Mouse (Mus musculus): ENCODE measurements around the gene Cdk5. TPM values are rescaled to one million over a fixed set of nuclear protein-coding genes. Genes with fewer than 3 reads are reported as not detected.

Cdk5 gene
- polyA plus RNA-seq, 1 experiment from 2014 or later, result 8.8 TPM

DNA sequence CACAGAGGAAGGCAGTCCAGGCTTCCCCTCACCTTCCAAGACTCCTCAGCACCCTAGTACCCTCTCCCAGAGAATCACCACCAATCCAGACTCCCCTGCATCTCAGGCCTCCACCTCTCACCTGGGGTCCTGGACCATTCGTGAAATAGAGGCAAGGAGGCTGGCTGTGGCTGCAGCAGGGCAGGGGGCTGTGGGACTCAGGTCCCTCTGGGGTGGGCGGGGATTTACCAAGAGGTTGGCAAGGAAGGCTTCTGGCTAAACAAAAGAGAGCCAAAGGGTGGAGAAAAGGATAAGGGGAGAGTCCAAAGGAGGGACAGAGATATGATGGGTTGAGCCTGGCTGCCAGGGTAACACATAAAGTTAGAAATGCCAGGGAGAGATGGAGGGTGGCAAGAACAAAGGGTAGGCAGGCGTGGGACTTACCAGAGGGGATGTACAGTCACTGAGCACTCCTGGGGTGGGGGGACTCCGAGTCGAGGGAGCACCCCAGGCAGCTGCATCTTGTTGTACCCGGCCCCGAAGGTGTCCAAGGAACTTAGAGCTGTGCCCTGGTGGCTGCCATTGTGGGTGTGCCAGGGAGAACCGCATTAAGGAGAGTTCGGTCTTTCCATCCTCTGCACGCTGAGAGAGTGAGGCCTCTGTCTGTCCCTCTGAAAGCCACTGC lies 37.3 kb downstream of the Cdk5 start:
- Histone ChIP-seq H3K9me3 (replicated peaks; ENCODE audit: control insufficient read depth, low read length) (no peaks in the 10 kb centered on the region), H3K27me3 (ENCODE audit: control insufficient read depth, insufficient read depth, low read depth, low read length) (peaks cover 25% of the 10 kb centered on the region), H3K27ac (ENCODE audit: low read length) (no peak overlapping the region), H3K4me3 (ENCODE audit: low read depth, low read length) (no peak overlapping the region), H3K4me1 (ENCODE audit: control insufficient read depth, low read depth, low read length) (peaks cover 29% of the 10 kb centered on the region), H3K4me2 (ENCODE audit: low read depth, low read length) (no peak overlapping the region), H3K9ac (ENCODE audit: low read depth, low read length) (no peak overlapping the region), H3K36me3 (ENCODE audit: control insufficient read depth, insufficient read depth) (no peaks in the 10 kb centered on the region)
- 71% methylated on average over 10 of the region's 10 CpGs for whole genome bisulfite sequencing (ENCODE audit: insufficient replicate concordance)
- ATAC-seq (ENCODE audit: low read depth), result no peak

DNA sequence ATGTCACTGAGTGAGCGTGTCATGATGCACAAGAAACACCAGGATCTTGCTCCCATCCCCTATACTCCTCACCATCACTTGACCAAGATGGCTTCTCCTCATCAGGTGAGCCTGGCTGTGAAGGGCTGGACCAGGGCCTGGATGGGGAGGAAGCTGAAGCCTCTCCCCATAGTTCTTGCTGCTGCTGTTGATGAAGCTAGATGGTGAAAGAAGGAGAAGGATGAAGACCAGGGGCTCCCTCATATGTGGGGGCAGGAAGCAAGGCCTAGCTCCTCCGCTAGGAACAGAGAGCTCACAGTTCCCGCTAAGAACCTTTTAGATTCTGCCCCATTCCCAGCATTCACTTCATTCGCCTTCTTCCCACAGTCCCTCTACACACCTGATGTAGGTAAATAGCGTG lies 38.0 kb downstream of the Cdk5 start:
- Histone ChIP-seq H3K27me3 (ENCODE audit: control insufficient read depth, insufficient read depth, low read depth, low read length) (peaks cover 25% of the 10 kb centered on the region), H3K9ac (ENCODE audit: low read depth, low read length) (no peak overlapping the region), H3K9me3 (replicated peaks; ENCODE audit: control insufficient read depth, low read length) (no peaks in the 10 kb centered on the region), H3K4me1 (ENCODE audit: control insufficient read depth, low read depth, low read length) (peaks cover 29% of the 10 kb centered on the region), H3K27ac (ENCODE audit: low read length) (no peak overlapping the region), H3K36me3 (ENCODE audit: control insufficient read depth, insufficient read depth) (no peaks in the 10 kb centered on the region), H3K4me3 (ENCODE audit: low read depth, low read length) (no peak overlapping the region), H3K4me2 (ENCODE audit: low read depth, low read length) (no peak overlapping the region)
- ATAC-seq (ENCODE audit: low read depth), result no peak
- 63% methylated on average over 5 of the region's 5 CpGs for WGBS (ENCODE audit: insufficient replicate concordance)

DNA sequence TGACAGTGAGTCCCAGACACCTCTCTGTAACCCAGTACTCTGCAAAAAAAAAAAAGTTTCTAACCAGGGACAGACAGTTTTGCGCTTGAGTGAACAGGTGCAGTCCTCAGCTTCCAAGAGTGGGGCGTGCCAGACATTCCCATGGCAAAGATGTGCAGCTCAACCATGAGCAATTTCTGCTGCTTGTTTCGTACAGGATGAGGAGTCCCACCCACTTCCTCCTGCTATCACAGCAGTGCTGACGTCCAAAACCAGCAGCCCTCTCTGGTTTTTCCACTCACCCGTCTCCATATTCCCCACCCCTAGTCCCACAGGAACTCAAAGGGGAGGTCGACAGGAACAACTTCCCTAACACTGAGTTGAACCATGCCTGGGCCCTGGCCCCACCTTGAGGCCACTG lies 38.9 kb downstream of the Cdk5 start:
- H3K27ac ChIP-seq (ENCODE audit: low read length), result no peak overlapping the region
- 30% methylated on average over 6 of the region's 6 CpGs for WGBS (ENCODE audit: insufficient replicate concordance)
- H3K4me2 ChIP-seq (ENCODE audit: low read depth, low read length), result no peak overlapping the region; the same call in 1 of the 2 replicates

DNA sequence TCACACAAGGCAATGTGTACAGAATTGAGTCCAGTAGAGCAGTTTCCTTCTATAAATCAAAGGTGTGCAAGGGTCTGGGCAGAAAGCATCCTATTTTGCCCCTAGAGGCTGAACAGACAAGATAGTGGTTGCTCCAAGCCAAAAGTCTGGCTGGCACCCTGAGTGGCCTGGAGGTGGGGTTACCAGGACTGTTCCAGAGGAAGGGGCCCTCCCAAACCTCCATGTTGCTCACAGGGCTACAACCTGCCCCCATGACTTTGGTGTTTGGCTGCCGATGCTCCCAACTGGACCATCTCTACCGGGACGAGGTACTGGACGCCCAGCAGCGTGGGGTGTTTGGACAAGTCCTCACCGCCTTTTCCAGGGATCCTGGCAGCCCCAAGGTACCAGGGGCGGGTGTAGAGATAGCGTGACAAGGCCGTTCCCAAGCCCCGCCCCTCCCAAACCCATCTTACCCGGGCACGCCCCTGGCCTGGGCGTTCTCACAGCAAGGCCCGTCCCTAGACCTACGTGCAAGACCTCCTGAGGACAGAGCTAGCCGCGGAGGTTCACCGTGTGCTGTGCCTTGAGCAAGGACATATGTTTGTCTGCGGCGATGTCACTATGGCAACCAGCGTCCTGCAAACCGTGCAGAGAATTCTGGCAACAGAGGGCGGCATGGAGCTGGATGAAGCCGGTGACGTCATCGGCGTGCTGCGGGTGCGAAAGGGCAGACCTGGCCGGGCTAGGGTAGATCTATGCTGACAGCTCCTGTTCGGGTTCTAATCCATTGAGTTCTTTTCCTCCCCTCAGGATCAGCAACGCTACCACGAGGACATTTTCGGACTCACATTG lies 40.1 kb downstream of the Cdk5 start:
- H3K9me3 ChIP-seq (replicated peaks; ENCODE audit: control insufficient read depth, low read length), result no peaks in the 10 kb centered on the region
- ATAC-seq (ENCODE audit: low read depth), result peak; percentile 92
- peaks cover 22% of the 10 kb centered on the region for H3K27me3 ChIP-seq (ENCODE audit: control insufficient read depth, insufficient read depth, low read depth, low read length)
- H3K36me3 ChIP-seq (ENCODE audit: control insufficient read depth, insufficient read depth), result no peaks in the 10 kb centered on the region
- H3K4me1 ChIP-seq (ENCODE audit: control insufficient read depth, low read depth, low read length), result peaks cover 21% of the 10 kb centered on the region
- WGBS (ENCODE audit: insufficient replicate concordance), result 2% methylated on average over 34 of the region's 34 CpGs
- peak overlapping the region; percentile 34; the same call in 1 of the 2 replicates for H3K27ac ChIP-seq (ENCODE audit: low read length)
- H3K4me3 ChIP-seq (ENCODE audit: low read depth, low read length), result peak overlapping the region; percentile 63
- H3K4me2 ChIP-seq (ENCODE audit: low read depth, low read length), result peak overlapping the region; percentile 83
- H3K9ac ChIP-seq (ENCODE audit: low read depth, low read length), result peak overlapping the region; percentile 58

More for the DNA sequence above, 38.9 kb downstream of the Cdk5 start:
- Histone ChIP-seq H3K4me3 (ENCODE audit: low read depth, low read length) (no peak overlapping the region), H3K9me3 (replicated peaks; ENCODE audit: control insufficient read depth, low read length) (no peaks in the 10 kb centered on the region), H3K4me1 (ENCODE audit: control insufficient read depth, low read depth, low read length) (peaks cover 25% of the 10 kb centered on the region), H3K9ac (ENCODE audit: low read depth, low read length) (no peak overlapping the region), H3K27me3 (ENCODE audit: control insufficient read depth, insufficient read depth, low read depth, low read length) (peaks cover 25% of the 10 kb centered on the region), H3K36me3 (ENCODE audit: control insufficient read depth, insufficient read depth) (no peaks in the 10 kb centered on the region)
- ATAC-seq (ENCODE audit: low read depth), result no peak

DNA sequence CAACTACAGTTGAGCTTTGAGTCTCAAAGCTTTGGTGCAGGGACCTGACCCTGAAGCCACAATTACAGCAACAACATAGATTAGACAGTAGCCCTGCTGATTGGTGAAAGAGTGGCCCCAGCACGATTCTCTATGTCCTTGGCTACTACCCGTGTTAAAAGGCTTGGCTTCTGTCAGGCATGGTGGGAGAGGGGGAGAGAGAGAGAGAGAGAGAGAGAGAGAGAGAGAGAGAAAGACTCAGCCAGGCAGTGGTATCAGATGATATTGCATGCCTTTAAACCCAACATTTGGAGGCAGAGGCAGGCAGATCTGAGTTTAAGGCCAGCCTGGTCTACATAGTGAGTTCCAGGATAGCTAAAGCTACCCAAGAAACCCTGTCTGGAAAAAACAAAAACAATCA lies 41.3 kb downstream of the Cdk5 start:
- Histone ChIP-seq H3K27me3 (ENCODE audit: control insufficient read depth, insufficient read depth, low read depth, low read length) (peaks cover 10% of the 10 kb centered on the region), H3K9me3 (replicated peaks; ENCODE audit: control insufficient read depth, low read length) (no peaks in the 10 kb centered on the region), H3K27ac (ENCODE audit: low read length) (no peak overlapping the region), H3K4me3 (ENCODE audit: low read depth, low read length) (no peak overlapping the region), H3K4me2 (ENCODE audit: low read depth, low read length) (no peak overlapping the region), H3K9ac (ENCODE audit: low read depth, low read length) (no peak overlapping the region), H3K36me3 (ENCODE audit: control insufficient read depth, insufficient read depth) (no peaks in the 10 kb centered on the region), H3K4me1 (ENCODE audit: control insufficient read depth, low read depth, low read length) (peaks cover 17% of the 10 kb centered on the region)
- WGBS (ENCODE audit: insufficient replicate concordance), result 42% methylated on average over 2 of the region's 2 CpGs
- no peak for ATAC-seq (ENCODE audit: low read depth)

DNA sequence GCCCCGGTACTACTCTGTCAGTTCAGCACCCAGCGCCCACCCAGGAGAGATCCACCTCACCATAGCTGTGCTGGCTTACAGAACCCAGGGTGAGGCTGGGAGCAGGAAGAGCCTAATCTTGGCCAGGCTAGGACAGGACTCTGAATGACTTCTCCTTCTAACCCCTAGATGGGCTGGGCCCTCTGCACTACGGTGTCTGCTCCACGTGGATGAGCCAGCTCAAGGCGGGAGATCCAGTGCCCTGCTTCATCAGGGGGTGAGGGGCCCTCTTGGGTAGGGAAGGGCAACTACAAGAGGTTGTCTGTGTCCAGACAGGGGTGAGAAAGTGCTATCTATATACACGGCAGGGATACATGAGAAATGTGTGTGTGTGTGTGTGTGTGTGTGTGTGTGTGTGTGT lies 41.8 kb downstream of the Cdk5 start:
- no peak for ATAC-seq (ENCODE audit: low read depth)
- 65% methylated on average over 6 of the region's 6 CpGs for WGBS (ENCODE audit: insufficient replicate concordance)
- peaks cover 17% of the 10 kb centered on the region for H3K4me1 ChIP-seq (ENCODE audit: control insufficient read depth, low read depth, low read length)
- H3K4me3 ChIP-seq (ENCODE audit: low read depth, low read length), result no peak overlapping the region
- H3K9me3 ChIP-seq (replicated peaks; ENCODE audit: control insufficient read depth, low read length), result no peaks in the 10 kb centered on the region
- H3K27me3 ChIP-seq (ENCODE audit: control insufficient read depth, insufficient read depth, low read depth, low read length), result peaks cover 4% of the 10 kb centered on the region
- no peak overlapping the region for H3K27ac ChIP-seq (ENCODE audit: low read length)
- H3K4me2 ChIP-seq (ENCODE audit: low read depth, low read length), result no peak overlapping the region
- no peak overlapping the region for H3K9ac ChIP-seq (ENCODE audit: low read depth, low read length)
- no peaks in the 10 kb centered on the region for H3K36me3 ChIP-seq (ENCODE audit: control insufficient read depth, insufficient read depth)

DNA sequence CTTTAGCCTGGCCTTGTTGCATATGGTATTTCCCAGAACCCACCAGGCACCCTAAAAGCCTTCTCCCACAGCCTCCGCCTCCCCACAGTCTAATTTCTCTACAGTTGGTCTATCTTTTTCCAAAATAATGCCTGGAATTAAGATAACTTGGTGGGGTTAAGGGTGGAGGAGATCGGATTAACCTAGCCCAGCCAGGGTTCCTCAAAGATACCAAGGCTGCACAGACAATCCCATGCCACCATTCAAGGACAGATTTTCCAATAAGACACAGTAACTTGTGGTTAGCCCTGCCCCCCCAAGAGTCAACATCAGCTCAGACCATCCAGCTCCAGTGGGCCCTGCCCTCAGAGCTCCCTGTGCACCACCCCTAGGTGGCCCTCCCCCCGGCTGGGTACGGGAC lies 42.8 kb downstream of the Cdk5 start:
- 61% methylated on average over 4 of the region's 4 CpGs for WGBS (ENCODE audit: insufficient replicate concordance)
- ATAC-seq (ENCODE audit: low read depth), result no peak
- H3K9me3 ChIP-seq (replicated peaks; ENCODE audit: control insufficient read depth, low read length), result no peaks in the 10 kb centered on the region
- no peak overlapping the region for H3K9ac ChIP-seq (ENCODE audit: low read depth, low read length)
- H3K4me1 ChIP-seq (ENCODE audit: control insufficient read depth, low read depth, low read length), result peaks cover 17% of the 10 kb centered on the region
- H3K27ac ChIP-seq (ENCODE audit: low read length), result no peak overlapping the region
- no peaks in the 10 kb centered on the region for H3K36me3 ChIP-seq (ENCODE audit: control insufficient read depth, insufficient read depth)
- no peaks in the 10 kb centered on the region; the same call in 1 of the 2 replicates for H3K27me3 ChIP-seq (ENCODE audit: control insufficient read depth, insufficient read depth, low read depth, low read length)
- H3K4me3 ChIP-seq (ENCODE audit: low read depth, low read length), result no peak overlapping the region
- no peak overlapping the region for H3K4me2 ChIP-seq (ENCODE audit: low read depth, low read length)

DNA sequence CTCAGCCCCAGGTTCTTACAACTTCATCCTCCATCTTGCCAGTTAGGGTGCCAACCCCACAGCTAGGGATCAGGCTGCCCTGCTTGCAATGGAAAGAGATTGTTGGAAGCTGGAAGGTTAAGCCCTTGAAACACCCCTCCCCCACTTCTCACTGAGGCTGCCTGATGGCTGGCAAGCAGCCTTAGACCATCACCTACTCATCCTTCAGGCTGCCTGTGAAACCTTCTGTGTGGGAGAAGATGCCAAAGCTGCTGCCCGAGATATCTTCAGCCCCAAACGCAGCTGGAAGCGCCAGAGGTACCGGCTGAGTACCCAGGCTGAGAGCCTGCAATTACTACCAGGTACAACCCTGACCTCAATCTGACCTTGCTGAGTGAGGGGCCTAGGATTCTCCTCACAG lies 43.8 kb downstream of the Cdk5 start:
- ATAC-seq (ENCODE audit: low read depth), result no peak
- no peak overlapping the region for H3K27ac ChIP-seq (ENCODE audit: low read length)
- H3K9ac ChIP-seq (ENCODE audit: low read depth, low read length), result no peak overlapping the region
- 67% methylated on average over 4 of the region's 4 CpGs for WGBS (ENCODE audit: insufficient replicate concordance)
- H3K4me2 ChIP-seq (ENCODE audit: low read depth, low read length), result no peak overlapping the region
- no peaks in the 10 kb centered on the region; the same call in 1 of the 2 replicates for H3K27me3 ChIP-seq (ENCODE audit: control insufficient read depth, insufficient read depth, low read depth, low read length)
- H3K36me3 ChIP-seq (ENCODE audit: control insufficient read depth, insufficient read depth), result no peaks in the 10 kb centered on the region
- H3K4me3 ChIP-seq (ENCODE audit: low read depth, low read length), result no peak overlapping the region
- no peaks in the 10 kb centered on the region for H3K9me3 ChIP-seq (replicated peaks; ENCODE audit: control insufficient read depth, low read length)
- peaks cover 17% of the 10 kb centered on the region for H3K4me1 ChIP-seq (ENCODE audit: control insufficient read depth, low read depth, low read length)

DNA sequence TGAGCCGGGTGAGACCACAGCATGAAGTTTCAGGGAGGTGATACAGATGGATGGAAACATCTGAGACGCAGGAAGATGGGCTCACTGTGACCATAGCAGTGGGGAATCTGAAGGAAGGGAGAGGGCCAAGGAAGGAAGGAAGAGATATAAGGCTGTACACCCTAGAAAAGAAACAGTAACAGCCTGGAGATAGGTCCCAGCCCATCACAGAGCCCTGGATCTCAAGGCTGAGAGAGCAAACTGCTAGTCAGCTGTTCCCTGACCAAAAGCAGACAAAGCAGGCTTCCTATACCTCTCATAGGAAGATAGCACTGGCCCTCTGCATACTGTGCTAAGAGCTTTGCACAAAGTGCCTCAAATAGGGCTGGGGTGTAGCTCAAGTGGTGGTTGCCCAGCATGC lies 44.6 kb downstream of the Cdk5 start:
- no peak overlapping the region for H3K27ac ChIP-seq (ENCODE audit: low read length)
- H3K36me3 ChIP-seq (ENCODE audit: control insufficient read depth, insufficient read depth), result no peaks in the 10 kb centered on the region
- H3K9ac ChIP-seq (ENCODE audit: low read depth, low read length), result no peak overlapping the region
- no peak for ATAC-seq (ENCODE audit: low read depth)
- no peaks in the 10 kb centered on the region; the same call in 1 of the 2 replicates for H3K27me3 ChIP-seq (ENCODE audit: control insufficient read depth, insufficient read depth, low read depth, low read length)
- no peak overlapping the region for H3K4me3 ChIP-seq (ENCODE audit: low read depth, low read length)
- no peak overlapping the region for H3K4me2 ChIP-seq (ENCODE audit: low read depth, low read length)
- 47% methylated on average over 2 of the region's 2 CpGs for WGBS (ENCODE audit: insufficient replicate concordance)
- no peaks in the 10 kb centered on the region for H3K9me3 ChIP-seq (replicated peaks; ENCODE audit: control insufficient read depth, low read length)
- peaks cover 10% of the 10 kb centered on the region for H3K4me1 ChIP-seq (ENCODE audit: control insufficient read depth, low read depth, low read length)
